Mouse (Mus musculus) megakaryocyte, embryonic 14.5 days (primary cell): ENCODE results near the gene Gm17617. TPM values are rescaled to one million over a fixed set of nuclear protein-coding genes. Genes with fewer than 3 reads are reported as not detected.
"Not testable (repeated sequence)": the region's sequence is repeated elsewhere in the genome, so short reads cannot be mapped to it uniquely, and the experiment has no call there.

ENCODE experiments used
- H3K27me3 ChIP-seq: replicated peaks from 2 replicates; pipeline ENCODE3; 2012; ENCODE audit warnings: inconsistent platforms
- H3K36me3 ChIP-seq: replicated peaks from 2 replicates; pipeline ENCODE3; 2012; ENCODE audit warnings: low read length, inconsistent platforms, mixed read lengths
- H3K4me1 ChIP-seq: 2 replicates; pipeline ENCODE4 v1.6.1; 2012; ENCODE audit warnings: inconsistent platforms
- H3K4me3 ChIP-seq: replicated peaks from 2 replicates; pipeline ENCODE3; 2012; ENCODE audit warnings: moderate library complexity, mild to moderate bottlenecking, inconsistent platforms
- H3K9me3 ChIP-seq: 2 replicates; pipeline ENCODE4 v1.6.1; 2012; ENCODE audit warnings: inconsistent platforms
- FLI1 ChIP-seq: IDR thresholded peaks from 2 replicates; pipeline ENCODE4 v1.6.1; 2012; ENCODE audit warnings: low read length, inconsistent platforms, mixed read lengths
- GATA1 ChIP-seq: IDR thresholded peaks from 3 replicates; pipeline ENCODE4 v1.6.1; 2012; ENCODE audit warnings: mixed read lengths, low read length, inconsistent platforms, borderline replicate concordance
- polyA plus RNA-seq: library from polyadenylated mRNA; stranded (reverse); fragments of >175 nt; gene quantifications from 2 replicates; pipeline ENCODE4 v1.2.3, GENCODE M21; 2012; ENCODE audit warnings: low replicate concordance; ENCODE audit not compliant: insufficient read depth

The Gm17617 gene
- polyA plus RNA-seq, 1 experiment, result not detected

- TF ChIP-seq GATA1, result no peak
- no peak for TF ChIP-seq FLI1
- H3K9me3 ChIP-seq, result no peaks in the 10 kb centered on the region
- no peaks in the 10 kb centered on the region for H3K36me3 ChIP-seq
- H3K4me1 ChIP-seq, result peaks cover 26% of the 10 kb centered on the region
- H3K27me3 ChIP-seq, result no peaks in the 10 kb centered on the region
- peak within 1 kb of the TSS; percentile 97 for H3K4me3 ChIP-seq
Observed at GRCm38 (mm10) chr13:55099726-55100478, 33.4 kb downstream of the Gm17617 start, which contains the start of gene Uimc1. Uimc1 (minus strand) TSS chr13:55100300.

DNA sequence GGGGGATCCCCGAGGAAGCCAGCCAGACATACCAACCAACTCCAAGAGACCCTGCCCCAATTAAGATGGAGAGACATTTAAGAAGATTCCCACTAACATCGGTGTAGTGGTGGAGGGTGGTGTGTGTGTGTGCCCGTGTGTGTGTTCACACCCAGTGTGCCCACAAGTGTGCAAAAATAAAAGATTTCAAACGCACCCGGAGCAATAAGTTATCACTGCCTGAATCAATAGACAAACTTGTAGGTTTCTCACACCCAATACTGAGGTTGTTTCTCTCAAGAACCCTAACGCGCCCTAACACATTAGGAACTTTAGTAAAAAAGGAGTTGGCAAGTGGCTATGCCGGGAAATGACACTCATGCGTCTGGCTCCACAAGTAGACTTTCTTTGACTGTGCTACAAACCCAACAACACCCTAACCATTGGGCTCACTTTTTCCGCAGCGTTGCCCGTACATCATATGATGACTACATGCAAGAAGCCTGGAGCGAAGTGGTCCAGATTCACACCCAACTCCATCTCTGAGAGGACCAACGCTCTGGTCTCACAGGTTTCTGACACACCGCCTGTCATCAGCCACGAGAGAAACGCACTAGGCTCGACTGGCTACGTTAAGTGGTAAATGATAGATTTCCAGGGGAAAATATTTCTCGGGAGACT is 34.2 kb downstream of the Gm17617 start:
- Histone ChIP-seq H3K4me3 (peak overlapping the region; percentile 97), H3K9me3 (no peaks in the 10 kb centered on the region), H3K4me1 (peaks cover 21% of the 10 kb centered on the region), H3K27me3 (no peaks in the 10 kb centered on the region), H3K36me3 (no peaks in the 10 kb centered on the region)
- no peak for TF ChIP-seq GATA1
- TF ChIP-seq FLI1, result no peak

DNA sequence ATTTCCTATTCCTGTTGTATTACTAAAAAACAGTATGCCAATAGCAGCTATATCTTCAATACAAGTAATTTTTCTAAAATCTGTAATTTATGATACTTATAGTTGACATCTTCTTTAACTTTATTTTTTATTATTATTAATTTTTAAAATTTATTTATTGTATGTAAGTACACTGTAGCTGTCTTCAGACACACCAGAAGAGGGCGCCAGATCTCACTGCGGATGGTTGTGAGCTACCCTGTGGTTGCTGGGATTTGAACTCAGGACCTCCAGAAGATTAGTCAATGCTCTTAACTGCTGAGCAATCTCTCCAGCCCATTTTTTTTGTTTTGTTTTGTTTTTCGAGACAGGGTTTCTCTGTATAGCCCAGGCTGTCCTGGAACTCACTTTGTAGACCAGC is 35.5 kb downstream of the Gm17617 start:
- H3K9me3 ChIP-seq, H3K4me3 ChIP-seq, H3K36me3 ChIP-seq, H3K27me3 ChIP-seq: not testable (repeated sequence)
- peaks cover 11% of the 10 kb centered on the region for H3K4me1 ChIP-seq

DNA sequence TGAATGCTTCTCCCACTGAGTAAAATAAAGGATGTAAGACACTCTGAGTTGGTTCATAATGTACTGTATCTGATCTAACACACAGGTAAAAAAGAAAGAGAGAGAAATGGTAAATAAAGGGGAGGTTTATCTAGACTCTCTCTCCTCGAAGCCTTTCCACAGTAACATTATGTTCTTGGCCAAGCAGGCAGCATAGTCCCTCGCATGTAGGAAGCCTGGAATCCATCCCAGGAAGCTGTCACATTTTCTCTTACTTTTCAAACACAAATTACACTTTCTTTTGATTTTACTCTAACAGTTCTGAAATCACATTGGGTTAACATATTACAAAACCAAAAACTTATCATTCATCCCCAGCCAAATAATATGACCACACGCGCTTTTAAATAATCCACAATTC is 40.8 kb downstream of the Gm17617 start:
- no peak for TF ChIP-seq GATA1
- TF ChIP-seq FLI1, result no peak
- H3K4me3 ChIP-seq, result no peak overlapping the region

More for the DNA sequence above, 40.8 kb downstream of the Gm17617 start:
- peaks cover 49% of the 10 kb centered on the region for H3K36me3 ChIP-seq
- H3K4me1 ChIP-seq, result peaks cover 15% of the 10 kb centered on the region; the same call in 1 of the 2 replicates
- H3K27me3 ChIP-seq, result no peaks in the 10 kb centered on the region
- peaks cover 2% of the 10 kb centered on the region; the same call in 1 of the 2 replicates for H3K9me3 ChIP-seq

Other genes starting within 250 kb of the Gm17617 start
- gene Unc5a, start 184.1 kb downstream of the Gm17617 start, polyA plus RNA-seq, result not detected in 2 replicates
- 10.3 TPM in 1 of 2 replicates, not detected in the other for gene Hk3, start 112.2 kb downstream of the Gm17617 start, polyA plus RNA-seq
- gene Uimc1, start 33.2 kb downstream of the Gm17617 start, polyA plus RNA-seq, result 1.2 and 4.7 TPM in 2 replicates
- 2.4 TPM in 1 of 2 replicates, not detected in the other for gene Zfp346, start 28.2 kb downstream of the Gm17617 start, polyA plus RNA-seq
- gene Fgfr4, start 19.1 kb upstream of the Gm17617 start, polyA plus RNA-seq, result not detected in 2 replicates
- gene Nsd1, start 76.2 kb upstream of the Gm17617 start, polyA plus RNA-seq, result 2.5 and 2.7 TPM in 2 replicates
- 484 and 629 TPM in 2 replicates for gene Prelid1, start 187.0 kb upstream of the Gm17617 start, polyA plus RNA-seq
- 23.5 and 94.6 TPM in 2 replicates for gene Rab24, start 188.4 kb upstream of the Gm17617 start, polyA plus RNA-seq
- gene Mxd3, start 196.3 kb upstream of the Gm17617 start, polyA plus RNA-seq, result 5.7 TPM in 1 of 2 replicates, not detected in the other
- gene Lman2, start 229.2 kb upstream of the Gm17617 start, polyA plus RNA-seq, result 59.9 and 62.1 TPM in 2 replicates
- 6.2 and 8.4 TPM in 2 replicates for gene Rgs14, start 236.2 kb upstream of the Gm17617 start, polyA plus RNA-seq